Mouse (Mus musculus): ENCODE measurements around the gene Zfp628.

DNA sequence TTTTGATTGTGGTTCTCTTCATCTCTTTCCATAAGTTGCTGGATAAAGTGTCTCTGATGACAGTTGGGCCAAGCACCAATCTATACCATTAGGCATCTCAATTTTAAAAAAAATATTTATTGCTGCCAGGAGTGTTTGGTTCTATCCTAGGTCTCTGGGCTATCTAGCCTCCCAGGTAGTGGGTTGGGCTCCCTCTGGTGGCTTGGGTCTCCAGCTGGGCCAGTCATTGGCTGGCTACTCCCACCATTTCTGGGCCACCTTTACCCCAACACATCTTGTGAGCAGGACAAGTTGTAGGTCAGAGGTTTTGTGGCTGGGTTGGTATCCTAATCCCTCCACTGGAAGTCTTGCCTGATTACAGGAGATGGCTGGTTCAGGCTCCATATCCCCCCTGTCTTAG, 36.8 kb upstream of the Zfp628 start:
- TF ChIP-seq CTCF (IDR thresholded peaks at IDR 0.05; ENCODE audit: insufficient read depth, low read depth, low read length) (no peak), POLR2A (IDR thresholded peaks at IDR 0.05; ENCODE audit: insufficient read depth, low read depth, low read length) (no peak)

All from olfactory bulb, adult 2 months (tissue).